Mouse (Mus musculus) bone marrow, adult 2 months (tissue): ENCODE data around the gene Ankrd13b. TPM values are rescaled to one million over a fixed set of nuclear protein-coding genes. Genes with fewer than 3 reads are reported as not detected.

Source experiments
- H3K27ac ChIP-seq: fragments of 200-500 bp; 2 replicates; pipeline ENCODE4 v1.5.1; 2012; ENCODE audit warnings: low read depth, mild to moderate bottlenecking, control low read depth, inconsistent platforms, low read length; ENCODE audit not compliant: control insufficient read depth, poor library complexity, insufficient read depth
- H3K4me1 ChIP-seq: fragments of 200-500 bp; 2 replicates; pipeline ENCODE4 v1.6.1; 2011; ENCODE audit warnings: low read length; ENCODE audit not compliant: control insufficient read depth, insufficient read depth
- H3K4me3 ChIP-seq: fragments of 200-500 bp; replicated peaks from 2 replicates; pipeline ENCODE3; 2011; ENCODE audit warnings: mild to moderate bottlenecking, low read depth, low read length, control low read depth; ENCODE audit not compliant: control insufficient read depth
- CTCF ChIP-seq: fragments of 200-500 bp; IDR thresholded peaks from 2 replicates; pipeline ENCODE4 v1.5.1; 2011; ENCODE audit warnings: low read length, control low read depth; ENCODE audit not compliant: control insufficient read depth, insufficient read depth
- POLR2A ChIP-seq: fragments of 200-500 bp; IDR thresholded peaks from 2 replicates; pipeline ENCODE4 v1.6.1; 2011; ENCODE audit warnings: low read depth, mild to moderate bottlenecking, control low read depth, low read length, borderline replicate concordance; ENCODE audit not compliant: control insufficient read depth
- WGBS: fragments of 180-500 bp; shearing (Covaris S2); methylation state at CpG from one replicate; pipeline ENCODE4 v1.1.7; 2018; 5-methylcytosine and 5-hydroxymethylcytosine counted together
- polyA plus RNA-seq: library from polyadenylated mRNA; stranded (reverse); fragments of >200 nt; gene quantifications from 2 replicates; pipeline ENCODE4 v1.2.4, GENCODE M21; 2011; ENCODE audit warnings: low replicate concordance; ENCODE audit not compliant: missing spikeins, insufficient read depth, insufficient read length

Ankrd13b gene
- polyA plus RNA-seq, 1 experiment: 5.7 TPM

- H3K27ac ChIP-seq: no peak overlapping the region
- TF ChIP-seq POLR2A: no peak
- no peak for TF ChIP-seq CTCF
- WGBS: 76% methylated on average over 3 of the region's 3 CpGs
- H3K4me3 ChIP-seq: no peak overlapping the region
- no peaks in the 10 kb centered on the region; the same call in 1 of the 2 replicates for H3K4me1 ChIP-seq
Observed at GRCm38 (mm10) chr11:77503511-77503910, 14.0 kb upstream of the Ankrd13b start.

DNA sequence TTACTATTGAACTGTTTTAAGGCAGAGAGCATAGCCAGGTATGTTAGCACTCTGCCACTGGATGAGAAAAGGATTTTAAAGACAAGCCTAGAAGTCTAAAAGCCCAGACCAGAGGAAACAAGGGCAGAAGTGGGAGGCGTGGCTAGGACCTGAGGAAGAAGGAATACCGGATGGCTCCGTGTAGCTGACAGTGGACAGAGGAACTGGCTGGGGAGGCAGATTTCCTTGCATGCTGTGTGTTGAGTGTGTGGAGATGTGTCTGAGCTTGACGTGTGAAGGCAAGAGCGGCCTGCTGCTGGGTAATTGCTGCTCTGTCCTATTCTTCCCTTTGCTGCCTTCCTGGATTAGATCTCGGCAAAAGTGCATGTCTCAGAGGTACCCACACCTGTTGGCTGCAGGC lies 13.0 kb upstream of the Ankrd13b start:
- 86% methylated on average over 6 of the region's 6 CpGs for WGBS

GRCm38 (mm10) chr11:77501971-77502370 lies 12.5 kb upstream of the Ankrd13b start:
- WGBS: 85% methylated on average over 4 of the region's 4 CpGs
- TF ChIP-seq CTCF (no peak), POLR2A (no peak)
- no peaks in the 10 kb centered on the region; the same call in none of the 2 replicates for H3K4me1 ChIP-seq
- no peak overlapping the region for H3K4me3 ChIP-seq
- H3K27ac ChIP-seq: no peak overlapping the region

More for the DNA sequence above, 13.0 kb upstream of the Ankrd13b start:
- TF ChIP-seq POLR2A: no peak
- no peak for TF ChIP-seq CTCF
- Histone ChIP-seq H3K4me1 (no peaks in the 10 kb centered on the region; the same call in none of the 2 replicates), H3K4me3 (no peak overlapping the region), H3K27ac (no peak overlapping the region)

DNA sequence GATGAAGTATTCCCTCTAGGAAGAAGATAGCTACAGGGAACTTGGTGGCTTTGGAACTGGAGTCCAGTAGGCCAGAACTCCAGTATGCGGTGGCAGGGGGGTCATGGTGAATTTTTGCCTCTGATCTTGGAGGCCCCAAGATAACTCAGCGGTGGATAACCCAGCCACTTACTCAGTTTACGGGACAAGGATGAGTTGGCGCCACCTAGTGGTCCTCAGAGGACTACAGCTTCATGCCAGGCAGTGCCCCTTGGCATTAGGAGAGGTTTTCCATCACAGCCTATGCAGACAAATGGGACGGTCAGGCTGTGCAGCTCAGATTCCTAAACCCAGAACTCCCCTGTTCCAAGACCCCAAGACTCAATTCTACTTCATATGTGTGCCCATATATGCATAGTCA lies 11.9 kb upstream of the Ankrd13b start:
- Histone ChIP-seq H3K27ac (no peak overlapping the region), H3K4me3 (no peak overlapping the region), H3K4me1 (no peaks in the 10 kb centered on the region; the same call in none of the 2 replicates)
- 9% methylated on average over 5 of the region's 5 CpGs for WGBS
- peak; percentile 95 for TF ChIP-seq CTCF
- TF ChIP-seq POLR2A: no peak

DNA sequence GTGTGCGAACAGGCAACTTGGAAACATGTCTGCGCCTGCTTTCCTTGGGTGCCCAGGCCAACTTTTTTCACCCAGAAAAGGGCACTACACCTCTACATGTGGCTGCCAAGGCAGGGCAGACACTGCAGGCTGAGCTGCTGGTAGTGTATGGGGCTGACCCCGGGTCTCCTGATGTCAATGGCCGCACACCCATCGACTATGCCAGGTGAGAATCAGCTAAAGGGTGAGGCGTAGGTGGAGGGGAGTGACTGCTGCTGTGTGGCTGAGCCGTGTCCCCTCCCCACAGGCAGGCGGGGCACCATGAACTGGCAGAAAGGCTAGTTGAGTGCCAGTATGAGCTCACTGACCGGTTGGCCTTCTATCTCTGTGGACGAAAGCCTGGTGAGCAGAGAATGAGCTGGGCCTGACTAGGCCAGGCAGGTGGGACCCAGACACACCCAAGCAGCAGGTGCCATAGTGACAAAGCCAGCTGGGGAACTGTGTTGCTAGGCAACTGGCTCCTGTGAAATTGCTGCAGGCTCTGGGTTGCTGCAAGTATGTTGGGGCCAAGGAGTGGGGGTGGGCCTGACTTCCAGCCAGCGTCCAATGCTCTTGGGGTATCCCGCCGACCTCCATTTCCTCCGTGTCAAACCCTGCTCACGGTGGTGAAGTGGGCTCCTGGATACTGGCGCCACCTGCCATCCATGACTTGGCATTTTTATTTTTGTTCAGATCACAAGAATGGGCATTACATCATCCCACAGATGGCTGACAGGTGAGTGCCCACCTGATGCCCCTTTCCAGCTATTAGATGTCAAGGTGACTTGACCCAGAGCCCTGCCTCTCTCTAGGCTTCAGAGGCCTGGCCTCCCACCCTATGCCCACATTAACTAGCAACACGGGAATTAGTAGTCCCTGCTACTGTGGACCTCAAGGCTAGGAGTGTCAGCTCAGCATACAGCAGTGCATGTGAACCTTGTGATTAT lies 11.2 kb upstream of the Ankrd13b start:
- WGBS: 80% methylated on average over 17 of the region's 17 CpGs
- TF ChIP-seq POLR2A (no peak), CTCF (no peak)
- H3K27ac ChIP-seq: no peak overlapping the region
- H3K4me1 ChIP-seq: no peaks in the 10 kb centered on the region; the same call in none of the 2 replicates
- H3K4me3 ChIP-seq: no peak overlapping the region

GRCm38 (mm10) chr11:77499354-77499753 lies 9.9 kb upstream of the Ankrd13b start:
- no peaks in the 10 kb centered on the region; the same call in none of the 2 replicates for H3K4me1 ChIP-seq
- no peak overlapping the region for H3K4me3 ChIP-seq
- no peak for TF ChIP-seq POLR2A
- no peak for TF ChIP-seq CTCF
- 91% methylated on average over 7 of the region's 7 CpGs for WGBS
- H3K27ac ChIP-seq: no peak overlapping the region

GRCm38 (mm10) chr11:77498261-77499139 lies 9.0 kb upstream of the Ankrd13b start:
- WGBS: 85% methylated on average over 12 of the region's 12 CpGs
- Histone ChIP-seq H3K4me1 (peaks cover 2% of the 10 kb centered on the region), H3K4me3 (no peak overlapping the region), H3K27ac (no peak overlapping the region; the same call in 1 of the 2 replicates)
- TF ChIP-seq POLR2A (no peak), CTCF (no peak)

DNA sequence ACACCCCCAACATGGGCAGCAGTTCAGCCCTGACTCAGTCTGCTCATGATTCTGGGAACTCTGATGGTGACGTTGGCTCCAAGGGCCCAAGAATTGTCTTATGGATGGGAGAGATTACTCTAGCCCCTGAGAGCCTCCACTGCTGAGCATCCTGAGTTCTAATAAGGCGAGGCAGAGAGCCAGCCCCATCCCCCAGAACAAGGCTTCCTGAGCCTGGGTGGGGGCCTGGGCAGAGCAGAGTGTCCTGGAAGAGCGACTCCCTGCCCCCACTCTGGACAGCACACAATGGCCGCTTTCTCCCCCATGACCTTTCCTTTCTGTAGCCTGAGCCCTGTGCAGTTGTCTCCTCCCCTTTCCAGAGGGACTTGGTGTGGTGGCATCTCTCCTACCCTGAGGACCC lies 8.4 kb upstream of the Ankrd13b start:
- peaks cover 2% of the 10 kb centered on the region for H3K4me1 ChIP-seq
- no peak overlapping the region; the same call in 1 of the 2 replicates for H3K27ac ChIP-seq
- no peak for TF ChIP-seq CTCF
- 79% methylated on average over 4 of the region's 4 CpGs for WGBS
- no peak overlapping the region for H3K4me3 ChIP-seq

DNA sequence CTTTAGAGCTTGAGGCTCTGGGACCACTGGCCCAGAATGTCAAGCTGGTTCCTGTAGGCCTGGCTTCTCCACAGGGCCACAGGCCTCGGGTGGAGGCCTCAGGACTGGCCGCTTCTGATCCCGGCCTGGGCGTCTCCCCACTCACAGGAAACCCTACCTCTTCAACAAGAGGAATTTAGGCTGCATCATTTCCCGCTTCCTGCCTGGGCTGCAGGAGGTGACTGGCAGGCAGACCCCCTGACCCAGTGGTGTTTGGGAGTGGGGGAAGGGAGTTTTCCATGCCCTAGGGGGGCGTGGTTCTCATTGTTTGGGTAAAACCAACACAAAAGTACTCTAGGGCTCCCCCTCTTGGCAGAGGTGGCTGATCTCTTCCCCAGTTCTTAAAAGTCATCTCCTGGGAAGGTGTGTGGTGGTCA lies 7.9 kb upstream of the Ankrd13b start:
- WGBS: 45% methylated on average over 6 of the region's 6 CpGs
- peaks cover 3% of the 10 kb centered on the region for H3K4me1 ChIP-seq
- H3K27ac ChIP-seq: no peak overlapping the region
- TF ChIP-seq POLR2A: no peak
- TF ChIP-seq CTCF: peak; percentile 16; the same call in 1 of the 2 replicates
- H3K4me3 ChIP-seq: no peak overlapping the region
